Mouse (Mus musculus): ENCODE results near the gene Xiap. TPM values are rescaled to one million over a fixed set of nuclear protein-coding genes. Genes with fewer than 3 reads are reported as not detected.
A peak's percentile ranks its signal among the peaks of the same experiment; 100 is the strongest.

The Xiap gene
- polyA plus RNA-seq, 1 experiment from 2014 or later: 15.4 TPM

- no peak overlapping the region for H3K9ac ChIP-seq (replicated peaks; ENCODE audit: low read depth)
- ATAC-seq (no peak), DNase-seq (ENCODE audit: low spot score) (no peak)
- 57% methylated on average over 5 of the region's 5 CpGs for WGBS
- no peak overlapping the region for H3K27ac ChIP-seq (ENCODE audit: low read length)
- TF ChIP-seq CTCF (IDR thresholded peaks at IDR 0.05): no peak
- TF ChIP-seq EP300 (IDR thresholded peaks at IDR 0.05): no peak
- H3K9me3 ChIP-seq (ENCODE audit: low read length): no peaks in the 10 kb centered on the region
- no peaks in the 10 kb centered on the region for H3K36me3 ChIP-seq (ENCODE audit: insufficient read depth, low read length)
- no peaks in the 10 kb centered on the region for H3K4me1 ChIP-seq (ENCODE audit: insufficient read depth, low read depth, low read length)
- no peak overlapping the region for H3K4me3 ChIP-seq (ENCODE audit: low read depth, low read length)
- H3K4me2 ChIP-seq (replicated peaks; ENCODE audit: low read depth, low read length): no peak overlapping the region
- H3K27me3 ChIP-seq (replicated peaks; ENCODE audit: insufficient read depth, low read length): no peaks in the 10 kb centered on the region
Observed at GRCm38 (mm10) chrX:42124963-42125697, 65.7 kb downstream of the Xiap start.

GRCm38 (mm10) chrX:42139882-42140281 lies 80.4 kb downstream of the Xiap start:
- Histone ChIP-seq H3K27me3 (replicated peaks; ENCODE audit: insufficient read depth, low read length) (no peaks in the 10 kb centered on the region), H3K36me3 (ENCODE audit: insufficient read depth, low read length) (no peaks in the 10 kb centered on the region), H3K9ac (replicated peaks; ENCODE audit: low read depth) (no peak overlapping the region), H3K4me3 (ENCODE audit: low read depth, low read length) (no peak overlapping the region), H3K4me2 (replicated peaks; ENCODE audit: low read depth, low read length) (no peak overlapping the region), H3K9me3 (ENCODE audit: low read length) (no peaks in the 10 kb centered on the region), H3K27ac (ENCODE audit: low read length) (no peak overlapping the region), H3K4me1 (ENCODE audit: insufficient read depth, low read depth, low read length) (no peaks in the 10 kb centered on the region)
- DNase-seq (ENCODE audit: low spot score) (peak; percentile 68), ATAC-seq (peak; percentile 91)
- TF ChIP-seq CTCF (IDR thresholded peaks at IDR 0.05): 0 out of 2 replicates have a peak, but pooled peaks have one; percentile 16
- TF ChIP-seq EP300 (IDR thresholded peaks at IDR 0.05): peak; percentile 70
- 29% methylated on average over 9 of the region's 9 CpGs for WGBS

GRCm38 (mm10) chrX:42142620-42143019 lies 83.1 kb downstream of the Xiap start:
- ATAC-seq: no peak
- 70% methylated on average over 3 of the region's 3 CpGs for WGBS

GRCm38 (mm10) chrX:42143991-42144390 lies 84.5 kb downstream of the Xiap start:
- ATAC-seq (no peak), DNase-seq (ENCODE audit: low spot score) (no peak)
- Histone ChIP-seq H3K27ac (ENCODE audit: low read length) (no peak overlapping the region), H3K27me3 (replicated peaks; ENCODE audit: insufficient read depth, low read length) (no peaks in the 10 kb centered on the region), H3K9me3 (ENCODE audit: low read length) (no peaks in the 10 kb centered on the region), H3K4me3 (ENCODE audit: low read depth, low read length) (no peak overlapping the region), H3K36me3 (ENCODE audit: insufficient read depth, low read length) (no peaks in the 10 kb centered on the region), H3K4me2 (replicated peaks; ENCODE audit: low read depth, low read length) (no peak overlapping the region), H3K4me1 (ENCODE audit: insufficient read depth, low read depth, low read length) (no peaks in the 10 kb centered on the region), H3K9ac (replicated peaks; ENCODE audit: low read depth) (no peak overlapping the region)
- WGBS: 81% methylated on average over 4 of the region's 4 CpGs
- TF ChIP-seq CTCF (IDR thresholded peaks at IDR 0.05): no peak
- TF ChIP-seq EP300 (IDR thresholded peaks at IDR 0.05): no peak

More at GRCm38 (mm10) chrX:42142620-42143019, 83.1 kb downstream of the Xiap start:
- Histone ChIP-seq H3K4me3 (ENCODE audit: low read depth, low read length) (no peak overlapping the region), H3K9me3 (ENCODE audit: low read length) (no peaks in the 10 kb centered on the region), H3K9ac (replicated peaks; ENCODE audit: low read depth) (no peak overlapping the region), H3K27me3 (replicated peaks; ENCODE audit: insufficient read depth, low read length) (no peaks in the 10 kb centered on the region), H3K4me1 (ENCODE audit: insufficient read depth, low read depth, low read length) (no peaks in the 10 kb centered on the region), H3K36me3 (ENCODE audit: insufficient read depth, low read length) (no peaks in the 10 kb centered on the region), H3K4me2 (replicated peaks; ENCODE audit: low read depth, low read length) (no peak overlapping the region), H3K27ac (ENCODE audit: low read length) (no peak overlapping the region)
- TF ChIP-seq CTCF (IDR thresholded peaks at IDR 0.05) (no peak), EP300 (IDR thresholded peaks at IDR 0.05) (no peak)
- DNase-seq (ENCODE audit: low spot score): no peak

GRCm38 (mm10) chrX:42148016-42148451 lies 88.6 kb downstream of the Xiap start:
- DNase-seq (ENCODE audit: low spot score) (peak; percentile 71), ATAC-seq (peak; percentile 5; the same call in 1 of the 2 replicates)
- TF ChIP-seq EP300 (IDR thresholded peaks at IDR 0.05) (peak; percentile 47), CTCF (IDR thresholded peaks at IDR 0.05) (no peak)
- Histone ChIP-seq H3K4me1 (ENCODE audit: insufficient read depth, low read depth, low read length) (no peaks in the 10 kb centered on the region), H3K27ac (ENCODE audit: low read length) (peak overlapping the region; percentile 87), H3K27me3 (replicated peaks; ENCODE audit: insufficient read depth, low read length) (no peaks in the 10 kb centered on the region), H3K36me3 (ENCODE audit: insufficient read depth, low read length) (no peaks in the 10 kb centered on the region), H3K4me3 (ENCODE audit: low read depth, low read length) (peak overlapping the region; percentile 33; the same call in 1 of the 2 replicates), H3K9ac (replicated peaks; ENCODE audit: low read depth) (no peak overlapping the region), H3K9me3 (ENCODE audit: low read length) (no peaks in the 10 kb centered on the region), H3K4me2 (replicated peaks; ENCODE audit: low read depth, low read length) (peak overlapping the region; percentile 42; the same call in 1 of the 2 replicates)
- 27% methylated on average over 5 of the region's 5 CpGs for WGBS

GRCm38 (mm10) chrX:42148788-42149556 lies 89.5 kb downstream of the Xiap start, which contains the start of gene Stag2:
Stag2 (plus strand) TSS chrX:42149317.
- 0 out of 2 replicates have a peak, but pooled peaks have one; percentile 22 for TF ChIP-seq EP300 (IDR thresholded peaks at IDR 0.05)
- TF ChIP-seq CTCF (IDR thresholded peaks at IDR 0.05): peak; percentile 81
- ATAC-seq: peak; percentile 85
- H3K4me3 ChIP-seq (ENCODE audit: low read depth, low read length): peak within 1 kb of the TSS; percentile 65
- WGBS: 5% methylated on average over 44 of the region's 76 CpGs
- no peaks in the 10 kb centered on the region for H3K36me3 ChIP-seq (ENCODE audit: insufficient read depth, low read length)
- H3K27me3 ChIP-seq (replicated peaks; ENCODE audit: insufficient read depth, low read length): no peaks in the 10 kb centered on the region
- peak; percentile 94 for DNase-seq (ENCODE audit: low spot score)
- H3K9ac ChIP-seq (replicated peaks; ENCODE audit: low read depth): peak within 1 kb of the TSS; percentile 90
- peak within 1 kb of the TSS; percentile 99 for H3K27ac ChIP-seq (ENCODE audit: low read length)
- H3K4me2 ChIP-seq (replicated peaks; ENCODE audit: low read depth, low read length): peak within 1 kb of the TSS; percentile 50
- H3K9me3 ChIP-seq (ENCODE audit: low read length): no peaks in the 10 kb centered on the region
- no peaks in the 10 kb centered on the region for H3K4me1 ChIP-seq (ENCODE audit: insufficient read depth, low read depth, low read length)

Measured in lung, postnatal 0 days (tissue).